Mouse (Mus musculus): ENCODE measurements around the gene Prdm13. TPM values are rescaled to one million over a fixed set of nuclear protein-coding genes. Genes with fewer than 3 reads are reported as not detected.

Prdm13 gene
- not detected in 4 replicates for total RNA-seq (2023)

DNA sequence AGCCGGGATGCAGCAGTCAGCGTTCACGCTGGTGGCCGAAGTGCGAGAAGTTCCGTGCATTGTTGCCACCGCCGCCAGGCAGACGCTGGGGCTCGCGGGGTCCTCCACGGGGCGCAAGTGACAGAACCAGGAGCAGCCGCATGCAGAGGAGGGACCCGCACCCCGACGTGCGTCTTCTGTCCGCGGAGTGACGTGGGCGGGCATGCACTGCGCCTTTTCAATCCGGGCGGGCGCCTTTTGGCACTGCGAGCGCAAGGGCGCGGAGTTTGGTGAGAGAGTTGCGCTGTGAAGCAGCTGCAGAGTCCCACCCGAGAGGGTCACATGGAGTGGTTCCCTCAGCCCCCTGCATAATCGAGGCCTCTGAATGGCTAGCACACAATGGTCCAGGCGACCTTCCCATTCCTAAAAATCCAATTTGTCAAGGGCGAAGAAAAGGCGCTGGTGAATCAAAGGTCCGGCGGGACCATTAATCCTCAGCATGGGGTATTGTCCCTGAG is at the start of gene Prdm13:
TSS of gene Prdm13 (minus strand) at position 369 of the 497 bp plus-strand sequence.

DNA sequence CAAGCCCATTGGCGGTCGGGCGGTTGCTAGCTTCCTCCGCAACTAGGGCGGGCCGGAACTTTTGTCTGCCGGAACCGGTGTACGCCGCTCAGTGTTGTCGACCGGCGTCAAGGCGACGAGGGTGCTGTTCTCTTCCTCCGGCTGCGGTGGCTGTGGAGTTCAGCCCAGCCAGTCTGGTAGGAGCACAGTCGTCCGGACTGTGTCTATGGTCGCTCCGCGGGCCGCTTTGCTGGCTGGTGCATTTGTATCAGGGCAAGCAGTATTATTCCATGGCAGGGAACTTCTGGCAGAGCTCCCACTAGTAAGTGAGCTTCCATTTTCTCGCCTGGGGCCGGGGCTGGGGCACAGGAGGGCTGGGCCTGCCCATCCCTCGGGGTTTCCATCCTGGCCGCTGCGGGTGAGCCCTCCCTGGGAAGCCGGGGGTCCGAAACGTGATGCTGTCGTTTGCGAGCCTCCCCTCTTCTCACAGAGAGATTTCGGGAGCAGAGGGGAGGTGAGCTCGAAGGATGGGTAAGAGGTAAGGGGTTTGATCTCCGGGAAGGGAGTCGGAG is 41.9 kb upstream of the Prdm13 start, which contains the start of gene Ccnc:
TSS of gene Ccnc (plus strand) at position 87 of the 551 bp plus-strand sequence.

Other genes with a start within 250 kb of the Prdm13 start
- gene Ccnc, start 41.7 kb upstream of the Prdm13 start, total RNA-seq (2023), result 20.4 to 31.6 TPM (median 26.2 TPM) in 4 replicates
- 17.4 to 24.1 TPM (median 20.7 TPM) in 4 replicates for gene Usp45, start 81.2 kb upstream of the Prdm13 start, total RNA-seq (2023)
- 3.9 to 5.3 TPM (median 5.1 TPM) in 4 replicates for gene Tstd3, start 81.2 kb upstream of the Prdm13 start, total RNA-seq (2023)
- gene Pnisr, start 161.6 kb upstream of the Prdm13 start, total RNA-seq (2023), result 255 to 286 TPM (median 261 TPM) in 4 replicates
- 1.8 to 3.3 TPM (median 2.8 TPM) in 4 replicates for gene Coq3, start 193.7 kb upstream of the Prdm13 start, total RNA-seq (2023)
- gene Faxc, start 245.4 kb upstream of the Prdm13 start, total RNA-seq (2023), result not detected in 4 replicates

All from B cell, adult 62 days (primary cell).